Mouse (Mus musculus): ENCODE data around the gene Trpm5. TPM values are rescaled to one million over a fixed set of nuclear protein-coding genes. Genes with fewer than 3 reads are reported as not detected.

The Trpm5 gene
- polyA plus RNA-seq, 1 experiment from 2014 or later = 1.8 TPM

Other genes starting within 250 kb of the Trpm5 start
- gene Th, start 163.5 kb downstream of the Trpm5 start, polyA plus RNA-seq (2015; fragmentation: Nextera tagmentation; extraction: Ambion mirVana) = 8.6 and 10.4 TPM in 2 replicates
- gene Ascl2, start 125.4 kb downstream of the Trpm5 start, polyA plus RNA-seq (2015; fragmentation: Nextera tagmentation; extraction: Ambion mirVana) = 0.58 and 1.5 TPM in 2 replicates
- 0.51 and 1.4 TPM in 2 replicates for gene Tspan32, start 89.6 kb downstream of the Trpm5 start, polyA plus RNA-seq (2015; fragmentation: Nextera tagmentation; extraction: Ambion mirVana)
- 493 and 522 TPM in 2 replicates for gene Cd81, start 41.9 kb downstream of the Trpm5 start, polyA plus RNA-seq (2015; fragmentation: Nextera tagmentation; extraction: Ambion mirVana)
- gene Tssc4, start 25.4 kb downstream of the Trpm5 start, polyA plus RNA-seq (2015; fragmentation: Nextera tagmentation; extraction: Ambion mirVana) = 92.9 and 94.5 TPM in 2 replicates
- 0.88 and 1.9 TPM in 2 replicates for gene Kcnq1, start 11.7 kb upstream of the Trpm5 start, polyA plus RNA-seq (2015; fragmentation: Nextera tagmentation; extraction: Ambion mirVana)